Mouse (Mus musculus) liver, embryonic 14.5 days (tissue): ENCODE data around the gene Fam241b.

Experiments
- CTCF ChIP-seq: IDR thresholded peaks from 2 replicates; pipeline ENCODE4 v1.5.1; 2016; ENCODE audit warnings: antibody characterized with exemption, low read depth, control low read depth
- EP300 ChIP-seq: IDR thresholded peaks from 2 replicates; pipeline ENCODE4 v1.6.1; 2016; ENCODE audit warnings: antibody characterized with exemption, low read depth

GRCm38 (mm10) chr10:62174533-62175313, 31.0 kb upstream of the Fam241b start:
- TF ChIP-seq CTCF (no peak), EP300 (no peak)
